Mouse (Mus musculus) stomach, embryonic 16.5 days (tissue): ENCODE results near the gene Pfdn6. TPM values are rescaled to one million over a fixed set of nuclear protein-coding genes. Genes with fewer than 3 reads are reported as not detected.
"Not testable (repeated sequence)": the region's sequence is repeated elsewhere in the genome, so short reads cannot be mapped to it uniquely, and the experiment has no call there.

ENCODE experiments used
- ATAC-seq: fragments of 200-750 bp; cut with Nextera tagmentation; 2 replicates; pipeline ENCODE4 v1.8.0; 2017; ENCODE audit warnings: moderate number of reproducible peaks, moderate TSS enrichment; ENCODE audit not compliant: insufficient read depth, low FRiP score
- H3K27ac ChIP-seq: fragments of 300-500 bp; sonication (generic); 2 replicates; pipeline ENCODE4 v1.5.1; 2014; ENCODE audit warnings: low read length
- H3K27me3 ChIP-seq: fragments of 300-500 bp; sonication (generic); 2 replicates; pipeline ENCODE4 v1.6.1; 2014; ENCODE audit warnings: low read length, control low read depth, mixed read lengths; ENCODE audit not compliant: control insufficient read depth, insufficient read depth
- H3K36me3 ChIP-seq: fragments of 300-500 bp; sonication (generic); 2 replicates; pipeline ENCODE4 v1.6.1; 2014; ENCODE audit warnings: low read length; ENCODE audit not compliant: control insufficient read depth, insufficient read depth
- H3K4me1 ChIP-seq: fragments of 300-500 bp; sonication (generic); 2 replicates; pipeline ENCODE4 v1.6.1; 2014; ENCODE audit warnings: low read length, control low read depth, mixed read lengths; ENCODE audit not compliant: control insufficient read depth, insufficient read depth
- H3K4me2 ChIP-seq: fragments of 300-500 bp; sonication (generic); 2 replicates; pipeline ENCODE4 v1.6.1; 2014; ENCODE audit warnings: low read depth, low read length, mixed read lengths
- H3K4me3 ChIP-seq: fragments of 300-500 bp; sonication (generic); replicated peaks from 2 replicates; pipeline ENCODE4 v1.5.1; 2014; ENCODE audit warnings: mild to moderate bottlenecking, low read length
- H3K9ac ChIP-seq: fragments of 300-500 bp; sonication (generic); 2 replicates; pipeline ENCODE4 v1.6.1; 2014; ENCODE audit warnings: low read length
- H3K9me3 ChIP-seq: fragments of 300-500 bp; sonication (generic); replicated peaks from 2 replicates; pipeline ENCODE4 v1.6.1; 2016; ENCODE audit warnings: low read length, control low read depth; ENCODE audit not compliant: control insufficient read depth
- WGBS: fragments of 180-500 bp; shearing (Covaris S2); extraction: QIAGEN DNeasy Blood & Tissue Kit; methylation state at CpG from one replicate; pipeline ENCODE4 v1.1.7; 2014; 5-methylcytosine and 5-hydroxymethylcytosine counted together
- polyA plus RNA-seq: library from polyadenylated mRNA; unstranded; fragments of >200 nt; fragmentation: Nextera tagmentation; extraction: Ambion mirVana; gene quantifications from 2 replicates; pipeline ENCODE4 v1.2.1, GENCODE M21; 2015

The Pfdn6 gene
- polyA plus RNA-seq, result 133 and 147 TPM in 2 replicates

DNA sequence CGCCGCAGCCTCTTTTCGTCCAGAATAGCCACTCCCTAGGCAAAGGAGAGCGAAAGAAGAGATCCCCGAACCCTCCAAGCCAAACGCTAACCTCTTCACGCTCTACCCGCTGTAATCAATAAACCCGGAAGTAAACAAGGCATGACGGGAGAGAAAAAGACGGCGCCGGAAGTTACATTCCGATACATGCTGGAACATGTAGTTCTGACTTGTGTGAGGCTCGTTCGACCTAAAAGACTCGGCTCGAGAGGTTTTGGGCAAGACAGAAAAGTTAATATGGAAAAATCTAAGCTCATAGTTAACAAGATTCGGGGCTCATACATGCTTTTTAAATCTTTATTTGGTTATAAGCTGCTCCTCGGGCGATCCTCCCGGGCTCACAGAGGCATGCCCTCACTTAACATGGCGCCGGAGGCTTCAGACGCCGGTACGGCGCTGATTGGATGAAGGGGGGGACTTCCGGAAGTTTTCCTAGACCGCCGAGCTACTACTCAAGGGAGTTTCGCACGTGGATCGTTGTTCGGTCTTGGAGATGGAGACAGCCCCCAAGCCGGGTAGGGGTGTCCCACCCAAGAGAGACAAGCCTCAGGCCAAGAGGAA, at the start of gene Pfdn6, which contains the start of gene Wdr46:
Gene Pfdn6 (minus strand): TSS at position 138 of the 600 bp plus-strand sequence.
Gene Wdr46 (plus strand): TSS at position 455 of the 600 bp plus-strand sequence.
- under 1% methylated on average over 36 of the region's 36 CpGs for WGBS
- H3K36me3 ChIP-seq, result peaks cover 12% of the 10 kb centered on the region; the same call in 1 of the 2 replicates
- H3K27ac ChIP-seq, result peak within 1 kb of the TSS; percentile 50; the same call in 1 of the 2 replicates

DNA sequence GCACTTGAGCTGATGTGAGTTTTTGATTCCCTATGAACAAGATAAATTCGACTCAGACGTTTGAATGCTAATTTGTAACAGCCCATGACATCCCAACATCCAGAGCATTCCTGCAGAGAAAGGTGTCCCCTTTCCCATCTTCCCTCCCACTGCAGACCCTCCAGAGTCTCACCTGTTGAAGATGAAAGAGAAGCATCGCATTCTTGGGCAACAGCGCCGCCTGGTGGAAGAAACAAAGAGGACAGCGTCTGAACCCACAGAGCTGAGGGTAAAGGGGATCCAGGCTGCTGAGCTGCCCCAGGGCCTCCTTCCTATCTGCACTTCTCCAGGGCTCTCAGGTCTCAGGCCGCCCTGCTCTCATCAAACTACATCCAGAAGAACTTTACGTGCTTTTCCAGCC, 42.0 kb upstream of the Pfdn6 start:
- ATAC-seq, H3K4me1 ChIP-seq, H3K9ac ChIP-seq, H3K36me3 ChIP-seq, H3K4me3 ChIP-seq, H3K9me3 ChIP-seq, H3K27ac ChIP-seq: not testable (repeated sequence)
- Histone ChIP-seq H3K27me3 (peaks cover 30% of the 10 kb centered on the region), H3K4me2 (peak overlapping the region; percentile 68; the same call in 1 of the 2 replicates)
- 7% methylated on average over 8 of the region's 8 CpGs for WGBS

More for the DNA sequence above, at the start of gene Pfdn6, which contains the start of gene Wdr46:
- Histone ChIP-seq H3K4me1 (peaks cover 16% of the 10 kb centered on the region), H3K4me2 (peak within 1 kb of the TSS; percentile 95), H3K4me3 (peak within 1 kb of the TSS; percentile 94), H3K27me3 (no peaks in the 10 kb centered on the region), H3K9ac (peak within 1 kb of the TSS; percentile 92), H3K9me3 (no peaks in the 10 kb centered on the region)
- peak; percentile 88 for ATAC-seq

DNA sequence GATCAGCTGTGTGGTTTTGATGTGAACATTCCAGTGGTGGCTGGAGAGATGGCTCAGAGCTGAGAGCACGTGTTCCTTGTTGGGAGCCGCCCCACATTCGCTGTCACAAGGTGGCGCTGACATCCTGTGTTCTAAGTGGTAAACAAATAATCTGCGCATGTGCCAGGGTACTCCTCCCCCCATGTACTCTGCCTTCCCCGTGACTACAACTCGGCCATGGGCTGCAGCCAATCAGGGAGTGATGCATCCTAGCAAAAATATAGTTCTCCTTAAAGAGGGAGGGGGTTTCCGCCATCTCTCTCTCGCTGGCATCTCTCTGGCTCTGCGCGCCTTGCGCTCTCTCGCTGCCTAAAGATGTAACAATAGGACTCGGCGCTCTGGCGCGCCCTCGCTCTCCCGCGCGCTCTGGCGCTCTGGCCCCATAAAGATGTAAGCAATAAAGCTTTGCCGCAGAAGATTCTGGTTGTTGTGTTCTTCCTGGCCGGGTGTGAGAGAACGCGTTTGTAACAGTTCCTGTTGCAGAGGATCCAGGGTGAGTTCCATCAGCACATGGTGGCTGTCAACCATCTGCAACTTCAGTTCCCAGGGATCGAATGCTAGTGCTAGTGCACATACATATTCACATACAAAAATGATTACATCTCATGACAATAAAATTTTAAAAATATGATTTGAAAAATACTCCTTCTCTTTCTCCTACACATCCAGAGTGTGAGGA, 41.2 kb upstream of the Pfdn6 start:
- under 1% methylated on average over 27 of the region's 27 CpGs for WGBS
- Histone ChIP-seq H3K9ac (peak overlapping the region; percentile 73), H3K4me2 (peak overlapping the region; percentile 68), H3K27me3 (peaks cover 33% of the 10 kb centered on the region), H3K4me3 (peak overlapping the region; percentile 51), H3K27ac (peak overlapping the region; percentile 46; the same call in 1 of the 2 replicates)
- not testable (repeated sequence) for H3K36me3 ChIP-seq, H3K4me1 ChIP-seq, H3K9me3 ChIP-seq
- ATAC-seq, result peak; percentile 87

DNA sequence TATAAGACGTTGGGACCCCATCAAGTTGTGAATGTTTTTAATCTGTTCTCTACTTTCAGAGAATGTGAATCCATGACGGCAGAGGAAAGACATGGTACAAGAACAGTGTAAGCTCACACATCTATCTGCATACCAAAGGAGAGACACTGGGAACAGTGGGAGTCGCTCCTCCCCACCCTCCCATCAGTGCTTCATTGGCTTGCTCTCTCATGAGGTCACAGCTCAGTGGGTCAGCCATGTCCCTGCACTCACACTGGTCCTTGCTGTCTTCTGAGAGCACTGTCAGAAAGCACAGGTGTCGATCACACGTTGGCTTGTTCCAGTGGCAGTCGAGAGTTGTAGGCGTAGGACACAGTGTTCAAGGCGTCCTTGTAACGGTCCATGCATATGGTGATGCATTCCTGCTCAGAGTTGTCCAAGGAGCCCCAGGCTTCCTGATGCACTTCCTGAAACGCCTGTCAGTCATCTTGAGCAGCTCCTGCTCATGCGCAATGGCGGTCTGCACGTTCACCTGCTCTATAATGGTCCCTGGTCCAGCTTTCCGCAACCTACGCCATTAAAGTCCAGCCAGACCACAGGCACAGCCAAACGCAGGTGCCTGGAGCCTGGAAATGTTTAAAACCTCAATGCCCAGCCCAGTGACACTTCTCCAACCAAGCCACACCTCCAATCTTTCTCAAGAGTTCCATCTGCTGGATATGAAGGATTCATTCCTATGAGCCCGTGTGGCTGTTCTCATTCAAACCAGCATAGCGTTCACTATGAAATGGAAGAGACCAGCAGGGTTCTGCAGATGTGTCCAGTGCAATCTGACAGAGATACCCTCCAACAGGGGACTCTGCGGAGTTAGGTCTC, 40.3 kb upstream of the Pfdn6 start:
- no peak for ATAC-seq
- Histone ChIP-seq H3K27ac (peak overlapping the region; percentile 6; the same call in 1 of the 2 replicates), H3K36me3 (no peaks in the 10 kb centered on the region), H3K4me1 (peaks cover 8% of the 10 kb centered on the region; the same call in 1 of the 2 replicates), H3K27me3 (peaks cover 33% of the 10 kb centered on the region), H3K9ac (no peak overlapping the region; the same call in 1 of the 2 replicates), H3K4me2 (peak overlapping the region; percentile 68; the same call in 1 of the 2 replicates), H3K9me3 (no peaks in the 10 kb centered on the region), H3K4me3 (no peak overlapping the region)
- WGBS, result 74% methylated on average over 19 of the region's 19 CpGs

DNA sequence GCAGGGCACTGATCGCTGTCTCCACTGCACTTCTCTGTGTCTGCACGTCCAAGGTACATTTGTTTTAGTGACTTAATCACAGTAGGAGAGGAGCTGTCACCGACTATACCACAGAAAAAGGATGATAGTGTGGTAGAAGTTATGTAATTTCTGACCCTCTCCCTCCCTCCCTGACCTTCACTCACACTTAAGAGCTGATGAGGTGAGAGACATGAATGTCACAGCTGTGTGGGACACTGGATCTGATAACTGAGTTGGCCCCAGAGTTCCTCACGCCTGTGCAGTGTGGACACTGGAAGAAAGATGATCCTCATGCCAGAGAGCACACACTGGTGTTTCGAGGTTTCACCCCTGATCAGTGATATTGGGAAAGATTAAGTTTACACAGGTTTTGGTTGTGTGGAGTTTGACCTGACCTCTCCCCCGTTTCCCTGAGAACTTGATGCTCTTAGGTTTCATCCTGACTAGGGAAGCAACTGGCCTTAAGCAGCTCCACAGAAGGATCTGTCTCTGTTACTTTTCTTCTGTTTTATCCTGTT, 39.4 kb upstream of the Pfdn6 start:
- WGBS, result 68% methylated on average over 6 of the region's 6 CpGs
- Histone ChIP-seq H3K4me2 (no peak overlapping the region), H3K36me3 (no peaks in the 10 kb centered on the region), H3K27ac (no peak overlapping the region), H3K4me1 (peaks cover 8% of the 10 kb centered on the region; the same call in 1 of the 2 replicates), H3K9ac (no peak overlapping the region), H3K9me3 (no peaks in the 10 kb centered on the region), H3K4me3 (no peak overlapping the region), H3K27me3 (peaks cover 33% of the 10 kb centered on the region)
- no peak for ATAC-seq

- no peaks in the 10 kb centered on the region for H3K9me3 ChIP-seq
- under 1% methylated on average over 16 of the region's 17 CpGs for WGBS
- H3K4me2 ChIP-seq, result peak overlapping the region; percentile 63
- peak overlapping the region; percentile 47 for H3K4me3 ChIP-seq
- 0 out of 2 replicates have a peak overlapping the region, but pooled peaks have one; percentile 6 for H3K27ac ChIP-seq
- ATAC-seq, result peak; percentile 82
- H3K9ac ChIP-seq, result peak overlapping the region; percentile 65
- peaks cover 33% of the 10 kb centered on the region for H3K27me3 ChIP-seq
- H3K36me3 ChIP-seq, result no peaks in the 10 kb centered on the region
- H3K4me1 ChIP-seq, result peaks cover 8% of the 10 kb centered on the region; the same call in 1 of the 2 replicates
Measured at GRCm38 (mm10) chr17:33978631-33979031, 38.5 kb upstream of the Pfdn6 start.

- Histone ChIP-seq H3K27me3 (peaks cover 33% of the 10 kb centered on the region), H3K36me3 (no peaks in the 10 kb centered on the region), H3K27ac (no peak overlapping the region), H3K4me2 (peak overlapping the region; percentile 63), H3K4me3 (peak overlapping the region; percentile 47), H3K9me3 (no peaks in the 10 kb centered on the region), H3K9ac (peak overlapping the region; percentile 65), H3K4me1 (peaks cover 8% of the 10 kb centered on the region; the same call in 1 of the 2 replicates)
- peak; percentile 6; the same call in 1 of the 2 replicates for ATAC-seq
- WGBS, result 1% methylated on average over 57 of the region's 57 CpGs
Measured at GRCm38 (mm10) chr17:33977861-33978557, 37.9 kb upstream of the Pfdn6 start.

GRCm38 (mm10) chr17:33973572-33973971, 33.4 kb upstream of the Pfdn6 start:
- Histone ChIP-seq H3K36me3 (no peaks in the 10 kb centered on the region), H3K9ac (no peak overlapping the region), H3K4me1 (peaks cover 3% of the 10 kb centered on the region; the same call in 1 of the 2 replicates), H3K9me3 (no peaks in the 10 kb centered on the region), H3K27me3 (peaks cover 15% of the 10 kb centered on the region), H3K4me3 (no peak overlapping the region), H3K4me2 (no peak overlapping the region), H3K27ac (no peak overlapping the region)
- ATAC-seq, result no peak
- WGBS, result 59% methylated on average over 3 of the region's 3 CpGs
